Mouse (Mus musculus) myocyte (in vitro differentiated cells): ENCODE measurements around the gene Acnat1. TPM values are rescaled to one million over a fixed set of nuclear protein-coding genes. Genes with fewer than 3 reads are reported as not detected.
"Not testable (repeated sequence)": the region's sequence is repeated elsewhere in the genome, so short reads cannot be mapped to it uniquely, and the experiment has no call there.

Experiments
- H3K27me3 ChIP-seq: one replicate; pipeline ENCODE4 v1.6.1; 2011; ENCODE audit not compliant: control insufficient read depth, insufficient read depth, insufficient read length
- H3K36me3 ChIP-seq: one replicate; pipeline ENCODE4 v1.6.1; 2011; ENCODE audit not compliant: control insufficient read depth, insufficient read depth
- H3K4me2 ChIP-seq: one replicate; pipeline ENCODE4 v1.6.1; 2011; ENCODE audit warnings: low read depth, control low read depth
- H3K4me3 ChIP-seq: one replicate; pipeline ENCODE4 v1.5.1; 2011; ENCODE audit warnings: mild to moderate bottlenecking, control low read depth, moderate library complexity
- H3K79me2 ChIP-seq: one replicate; pipeline ENCODE4 v1.6.1; 2011; ENCODE audit not compliant: control insufficient read depth, insufficient read depth
- H3ac ChIP-seq: one replicate; pipeline ENCODE4 v1.6.1; 2011; ENCODE audit not compliant: control insufficient read depth, insufficient read length
- polyA plus RNA-seq: library from polyadenylated mRNA; unstranded; fragments of >200 nt; fragmentation: generic; extraction: Trizol; gene quantifications from one replicate; pipeline ENCODE4 v1.2.1, GENCODE M21; 2012; ENCODE audit warnings: missing spikeins

Gene Acnat1
- polyA plus RNA-seq, 1 experiment: not detected

- not testable (repeated sequence) for H3K4me2 ChIP-seq, H3K79me2 ChIP-seq, H3K36me3 ChIP-seq, H3K4me3 ChIP-seq, H3ac ChIP-seq, H3K27me3 ChIP-seq
Observed at GRCm38 (mm10) chr4:49407957-49408356, 65.8 kb downstream of the Acnat1 start, which contains the start of gene Acnat2. Gene Acnat2 (minus strand): TSS chr4:49408151.

Other genes starting within 250 kb of the Acnat1 start
- not detected for gene Acnat2, start 65.8 kb downstream of the Acnat1 start, polyA plus RNA-seq
- not detected for gene Baat, start 32.6 kb upstream of the Acnat1 start, polyA plus RNA-seq
- 16.7 TPM for gene Mrpl50, start 47.2 kb upstream of the Acnat1 start, polyA plus RNA-seq
- gene Zfp189, start 47.3 kb upstream of the Acnat1 start, polyA plus RNA-seq: 1.4 TPM
- not detected for gene Aldob, start 75.6 kb upstream of the Acnat1 start, polyA plus RNA-seq
- gene Tmem246, start 124.0 kb upstream of the Acnat1 start, polyA plus RNA-seq: 2.2 TPM
- 25.5 TPM for gene Rnf20, start 158.1 kb upstream of the Acnat1 start, polyA plus RNA-seq
- not detected for gene Ppp3r2, start 208.1 kb upstream of the Acnat1 start, polyA plus RNA-seq